Mouse (Mus musculus) small intestine, adult 2 months (tissue): ENCODE results near the gene Mms19.

Experiments
- CTCF ChIP-seq: fragments of 200-500 bp; IDR thresholded peaks from 2 replicates; pipeline ENCODE4 v1.5.1; 2012; ENCODE audit warnings: low read depth, mild to moderate bottlenecking, control low read depth, inconsistent platforms, low read length, moderate library complexity, mixed read lengths; ENCODE audit not compliant: insufficient replicate concordance, insufficient read length; ENCODE audit errors: extremely low read depth
- POLR2A ChIP-seq: fragments of 200-500 bp; IDR thresholded peaks from 2 replicates; pipeline ENCODE4 v1.6.1; 2012; ENCODE audit warnings: low read depth, mild to moderate bottlenecking, control low read depth, inconsistent platforms, low read length, moderate library complexity

DNA sequence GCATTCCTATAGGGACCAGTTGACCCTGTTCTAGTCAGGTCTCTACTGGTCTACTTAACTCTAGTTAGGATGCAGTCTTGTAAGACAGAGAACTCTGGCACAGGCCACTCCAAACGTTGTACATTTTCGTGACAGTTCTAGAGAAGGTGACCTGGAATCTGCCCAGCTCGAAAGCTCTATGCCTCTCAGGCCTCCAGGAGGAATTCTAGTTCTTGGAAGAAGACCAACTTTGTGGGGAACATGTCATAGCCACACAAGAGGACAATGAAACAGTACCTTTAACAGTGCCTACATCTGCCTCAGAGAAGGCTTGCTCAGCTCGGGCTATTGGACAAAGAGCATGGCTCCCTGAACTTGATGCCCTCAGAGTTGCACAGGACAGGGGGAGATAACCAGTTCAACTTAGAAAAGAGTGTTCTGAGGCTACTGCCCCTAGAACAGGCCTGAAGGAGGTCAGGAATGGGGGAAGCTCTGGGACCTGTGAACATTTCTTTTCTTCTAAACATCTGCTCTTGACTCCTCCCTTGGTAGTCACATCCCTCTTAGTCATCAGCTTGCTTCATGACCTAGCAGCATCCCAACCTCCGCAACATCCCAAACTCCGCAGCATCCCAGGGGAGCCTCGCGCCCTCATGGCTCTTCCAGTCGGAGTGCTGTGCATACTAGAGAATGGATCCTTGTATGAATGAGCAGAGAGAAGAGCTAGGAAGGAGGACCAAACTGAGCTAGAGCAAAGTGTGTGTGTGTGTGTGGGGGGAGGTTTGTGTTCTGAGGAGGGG lies 18.0 kb upstream of the Mms19 start:
- TF ChIP-seq CTCF (no peak), POLR2A (no peak)
